Mouse (Mus musculus) cerebellum, adult (tissue): ENCODE data around the gene Gpr45.

Experiments
- ATAC-seq: cut with Nextera tagmentation; 2 replicates; pipeline ENCODE4 v1.9.2; 2017; ENCODE audit warnings: mild to moderate bottlenecking, moderate library complexity, mixed read lengths; ENCODE audit not compliant: insufficient number of reproducible peaks, low FRiP score, low TSS enrichment

The Gpr45 gene

GRCm38 (mm10) chr1:43045204-43045982 lies 92.7 kb downstream of the Gpr45 start:
- no peak for ATAC-seq

- ATAC-seq: no peak
These were observed 94.3 kb downstream of the Gpr45 start for GRCm38 (mm10) chr1:43046990-43047389.

- ATAC-seq: no peak
These were observed 95.1 kb downstream of the Gpr45 start for GRCm38 (mm10) chr1:43047811-43048210.

GRCm38 (mm10) chr1:43051903-43052302 lies 99.2 kb downstream of the Gpr45 start:
- ATAC-seq: no peak

GRCm38 (mm10) chr1:43065615-43066310 lies 113.1 kb downstream of the Gpr45 start:
- ATAC-seq: peak; percentile 83

GRCm38 (mm10) chr1:43066573-43066972 lies 113.9 kb downstream of the Gpr45 start:
- no peak for ATAC-seq

- no peak for ATAC-seq
These were observed 114.9 kb downstream of the Gpr45 start for GRCm38 (mm10) chr1:43067551-43067950.

- ATAC-seq: no peak
These were observed 118.1 kb downstream of the Gpr45 start for GRCm38 (mm10) chr1:43070726-43071125.

GRCm38 (mm10) chr1:43072028-43072427 lies 119.4 kb downstream of the Gpr45 start:
- ATAC-seq: no peak

GRCm38 (mm10) chr1:43072561-43072960 lies 119.9 kb downstream of the Gpr45 start:
- ATAC-seq: no peak

GRCm38 (mm10) chr1:43074791-43075190 lies 122.1 kb downstream of the Gpr45 start:
- ATAC-seq: peak; percentile 80

- ATAC-seq: no peak
These were observed 125.5 kb downstream of the Gpr45 start for GRCm38 (mm10) chr1:43078124-43078523.

GRCm38 (mm10) chr1:43082946-43083345 lies 130.3 kb downstream of the Gpr45 start:
- ATAC-seq: no peak
